In the genomic region with DNA sequence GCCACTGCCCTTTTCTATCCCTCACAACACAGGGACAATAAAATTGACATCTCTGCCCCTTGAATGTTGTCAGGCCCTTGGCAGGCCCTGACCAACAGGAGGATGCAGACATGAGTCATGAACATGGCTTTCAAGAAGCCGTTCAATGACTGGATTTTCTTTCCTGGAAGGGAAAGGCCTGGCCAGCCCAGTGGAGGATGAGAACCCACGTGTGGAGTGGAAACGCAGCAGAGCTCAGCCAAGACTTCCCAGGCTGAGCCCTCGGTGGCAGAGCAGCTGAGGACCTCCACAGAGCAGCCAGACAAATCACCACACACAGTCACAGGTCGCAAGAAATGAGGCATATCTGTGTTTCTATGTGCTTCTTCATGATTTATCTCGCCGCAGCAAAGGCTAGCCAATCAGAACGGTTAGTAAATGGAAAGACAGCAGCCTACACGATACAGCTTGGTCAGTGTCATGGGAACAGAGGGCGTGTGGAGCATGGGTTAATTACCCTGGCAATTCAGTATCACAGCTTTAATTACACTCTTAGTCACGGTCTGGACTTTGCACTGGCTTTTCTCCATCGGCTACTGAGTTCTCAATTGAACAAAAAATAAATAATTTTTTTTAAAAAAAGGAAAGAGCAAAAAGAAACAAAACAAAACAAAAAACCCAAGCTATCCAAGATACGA, we compare ENCODE assay signal across 9 mouse cellular contexts. TPM values are rescaled to one million over a fixed set of nuclear protein-coding genes. Genes with fewer than 3 reads are reported as not detected.
A peak's percentile ranks its signal among the peaks of the same experiment; 100 is the strongest.
DNase-seq lines count a peak whose midpoint lies in the region; ATAC-seq and TF ChIP-seq lines count a peak whose summit lies in the region.
"Had no signal": no experiment of that assay in that cellular context is flagged by ENCODE, and none has a peak within 500 bp of the region (broad histone marks: within the 10 kb centered on the region; RNA-seq: fewer than 3 reads in every experiment).

No protein-coding gene starts in this region.

- peaks cover 25% of the 10 kb centered on the region; the same call in 1 of the 2 replicates for H3K4me1 ChIP-seq in hindbrain, postnatal 0 days (ENCODE audit: insufficient read depth, low read length)
- peaks cover 3% of the 10 kb centered on the region; the same call in 1 of the 2 replicates for H3K4me1 ChIP-seq in midbrain, embryonic 11.5 days (ENCODE audit: control insufficient read depth, insufficient read depth, low read length)

- no peak overlapping the region for H3K4me3 ChIP-seq in hindbrain, postnatal 0 days (ENCODE audit: low read length)
- H3K4me3 ChIP-seq in midbrain, embryonic 11.5 days (ENCODE audit: low read depth, low read length), result no peak overlapping the region
- H3K4me3 ChIP-seq: megakaryocyte, embryonic 14.5 days had no signal

- no peak overlapping the region for H3K9ac ChIP-seq in hindbrain, postnatal 0 days (replicated peaks; ENCODE audit: low read length)
- H3K9ac ChIP-seq in midbrain, embryonic 11.5 days (ENCODE audit: low read length), result no peak overlapping the region

- no peaks in the 10 kb centered on the region for H3K9me3 ChIP-seq in hindbrain, postnatal 0 days (ENCODE audit: low read length)
- H3K9me3 ChIP-seq in midbrain, embryonic 11.5 days (ENCODE audit: control insufficient read depth, low read length), result no peaks in the 10 kb centered on the region

- ATAC-seq in hindbrain, postnatal 0 days, result peak; percentile 83
- peak; percentile 49; the same call in 1 of the 2 replicates for ATAC-seq in midbrain, embryonic 11.5 days (ENCODE audit: low FRiP score)

- 24% methylated on average over 13 of the region's 13 CpGs for WGBS in hindbrain, postnatal 0 days
- 73% methylated on average over 13 of the region's 13 CpGs for WGBS in midbrain, embryonic 11.5 days

- DNase-seq in adrenal gland, postnatal 36 days, result peak; percentile 35 to 36
- no peak for DNase-seq in adrenal gland, adult 8-10 months
- peak; percentile 20 for DNase-seq in brain, adult 2 months (ENCODE audit: low read depth, low spot score)
- peak; percentile 44 for DNase-seq in hindbrain, postnatal 0 days (ENCODE audit: low spot score)
- DNase-seq in midbrain, embryonic 11.5 days (ENCODE audit: low spot score, missing footprints), result no peak
- no peak for DNase-seq in B cell, adult 2 months
- no peak for DNase-seq in thymus, postnatal 10 days (ENCODE audit: low spot score in 2 of 2)
- DNase-seq in left cerebral cortex, postnatal 4 days, result no peak

- H3K27ac ChIP-seq in hindbrain, postnatal 0 days, result peak overlapping the region; percentile 54
- H3K27ac ChIP-seq in midbrain, embryonic 11.5 days (ENCODE audit: low read depth, low read length), result no peak overlapping the region

- H3K36me3 ChIP-seq in hindbrain, postnatal 0 days (ENCODE audit: insufficient read depth, low read length), result no peaks in the 10 kb centered on the region
- no peaks in the 10 kb centered on the region for H3K36me3 ChIP-seq in midbrain, embryonic 11.5 days (ENCODE audit: control insufficient read depth, insufficient read depth, low read length)

- no peak for TF ChIP-seq CTCF in hindbrain, postnatal 0 days (IDR thresholded peaks at IDR 0.05; ENCODE audit: low read depth)

- intact Hi-C loops in left cerebral cortex, postnatal 4 days (cut with DNase I), result no loop called here

- peak overlapping the region; percentile 21; the same call in 1 of the 2 replicates for H3K4me2 ChIP-seq in hindbrain, postnatal 0 days (ENCODE audit: low read depth, low read length)
- H3K4me2 ChIP-seq in midbrain, embryonic 11.5 days, result no peak overlapping the region

- no peaks in the 10 kb centered on the region for H3K27me3 ChIP-seq in hindbrain, postnatal 0 days (ENCODE audit: insufficient read depth, low read length)
- no peaks in the 10 kb centered on the region for H3K27me3 ChIP-seq in midbrain, embryonic 11.5 days (ENCODE audit: control insufficient read depth, insufficient read depth, low read length)
- H3K27me3 ChIP-seq: megakaryocyte, embryonic 14.5 days had no signal

RNA-seq across cellular contexts. Expression of gene Nfkb1, which starts 16.5 kb away (rescaled TPM):
- 10 to 100 TPM; 55.8 to 58.1 TPM for total RNA-seq in adrenal gland, postnatal 36 days (2021)
- total RNA-seq in adrenal gland, adult 8-10 months (2022), result 10 to 100 TPM; 55.7 to 60.5 (median 58.6) TPM
- 21.9 and 40.1 TPM in 2 replicates for total RNA-seq in hindbrain, postnatal 0 days (2014; rRNA removed)
- 5.0 and 5.1 TPM in 2 replicates for polyA plus RNA-seq in hindbrain, postnatal 0 days (2015; fragmentation: Nextera tagmentation; extraction: Ambion mirVana)
- polyA plus RNA-seq in midbrain, embryonic 11.5 days (2014; fragmentation: Nextera tagmentation; extraction: Ambion mirVana), result 10.5 and 10.8 TPM in 2 replicates
- 10 to 100 TPM; 19.3 to 20.5 TPM for total RNA-seq in left cerebral cortex, postnatal 4 days (2021)

Comparison
In these comparisons a context has a peak if more than half of its experiments do, and no peak if none do; other contexts are left out.
1. DNase-seq: peak in adrenal gland, postnatal 36 days (2 of 2), brain, adult 2 months (single experiment) and hindbrain, postnatal 0 days (single experiment); none in adrenal gland, adult 8-10 months (single experiment), midbrain, embryonic 11.5 days (single experiment), B cell, adult 2 months (0 of 2), thymus, postnatal 10 days (0 of 2) and left cerebral cortex, postnatal 4 days (single experiment).